Mouse (Mus musculus) heart, embryonic 13.5 days (tissue): ENCODE measurements around the gene Btbd2. TPM values are rescaled to one million over a fixed set of nuclear protein-coding genes. Genes with fewer than 3 reads are reported as not detected.

Experiments
- ATAC-seq: fragments of 200-750 bp; cut with Nextera tagmentation; 2 replicates; pipeline ENCODE4 v1.8.0; 2017; ENCODE audit warnings: moderate TSS enrichment; ENCODE audit not compliant: insufficient number of reproducible peaks, low FRiP score, low TSS enrichment; ENCODE audit errors: extremely low read depth
- H3K27ac ChIP-seq: fragments of 300-500 bp; sonication (generic); replicated peaks from 2 replicates; pipeline ENCODE4 v1.5.1; 2015; ENCODE audit warnings: moderate library complexity, mild to moderate bottlenecking, inconsistent platforms
- H3K27me3 ChIP-seq: fragments of 300-500 bp; sonication (generic); replicated peaks from 2 replicates; pipeline ENCODE4 v1.6.1; 2015; ENCODE audit warnings: mild to moderate bottlenecking, inconsistent platforms
- H3K36me3 ChIP-seq: fragments of 300-500 bp; sonication (generic); 2 replicates; pipeline ENCODE4 v1.6.1; 2015; ENCODE audit warnings: mild to moderate bottlenecking, inconsistent platforms
- H3K4me1 ChIP-seq: fragments of 300-500 bp; sonication (generic); 2 replicates; pipeline ENCODE4 v1.6.1; 2015; ENCODE audit warnings: inconsistent platforms
- H3K4me2 ChIP-seq: fragments of 300-500 bp; sonication (generic); 2 replicates; pipeline ENCODE4 v1.6.1; 2015; ENCODE audit warnings: inconsistent platforms, mild to moderate bottlenecking, moderate library complexity
- H3K4me3 ChIP-seq: fragments of 300-500 bp; sonication (generic); 2 replicates; pipeline ENCODE4 v1.5.1; 2015; ENCODE audit warnings: moderate library complexity, mild to moderate bottlenecking, inconsistent platforms
- H3K9ac ChIP-seq: fragments of 300-500 bp; sonication (generic); 2 replicates; pipeline ENCODE4 v1.6.1; 2015; ENCODE audit warnings: inconsistent platforms, mild to moderate bottlenecking, moderate library complexity
- H3K9me3 ChIP-seq: fragments of 300-500 bp; sonication (generic); 2 replicates; pipeline ENCODE4 v1.6.1; 2016; ENCODE audit warnings: inconsistent platforms
- WGBS: fragments of 180-500 bp; shearing (Covaris S2); methylation state at CpG from one replicate; pipeline ENCODE4 v1.1.7; 2015; ENCODE audit warnings: mixed read lengths; 5-methylcytosine and 5-hydroxymethylcytosine counted together
- polyA plus RNA-seq: library from polyadenylated mRNA; unstranded; fragments of >200 nt; fragmentation: Nextera tagmentation; extraction: Ambion mirVana; gene quantifications from 2 replicates; pipeline ENCODE4 v1.2.1, GENCODE M21; 2015

Gene Btbd2
- polyA plus RNA-seq, 1 experiment from 2014 or later: 50.9 TPM

DNA sequence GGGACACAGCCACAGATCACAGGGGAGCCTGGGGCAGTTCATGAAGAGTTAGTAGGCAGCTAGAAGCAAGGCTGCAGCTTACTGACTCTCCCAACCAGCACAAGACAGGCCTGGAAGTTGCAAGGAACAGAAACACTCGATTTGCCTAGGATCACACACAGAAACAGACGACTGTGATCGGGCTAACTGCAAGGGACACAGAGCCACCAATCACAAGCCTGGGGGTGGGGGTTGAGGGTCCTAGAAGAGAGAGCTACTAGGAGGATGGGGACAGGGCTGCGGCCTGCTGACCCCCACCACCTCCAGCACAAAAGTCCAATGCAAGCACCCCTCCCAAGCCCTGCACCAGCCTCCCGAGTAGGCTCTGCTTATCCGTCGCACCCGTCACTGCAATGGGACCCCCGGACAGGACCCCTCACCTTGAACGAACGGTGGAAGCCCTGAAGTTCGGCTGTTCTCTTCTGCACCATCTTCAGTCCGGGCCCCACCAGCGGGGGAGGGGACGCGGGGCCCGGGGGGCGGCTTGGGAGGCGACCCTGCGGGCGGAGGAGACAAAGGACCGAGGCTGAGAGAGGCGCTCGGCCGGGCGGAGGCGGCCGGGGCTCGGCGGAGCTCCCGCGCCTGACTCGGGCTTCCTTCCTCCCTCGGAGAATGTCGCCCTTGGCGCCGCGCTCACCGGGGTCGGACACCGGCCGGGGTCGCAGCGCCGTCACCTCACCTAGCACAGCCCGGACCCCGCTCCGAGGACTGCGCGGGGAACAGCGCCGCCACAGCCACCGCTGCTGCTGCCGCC is 18.7 kb upstream of the Btbd2 start:
- H3K4me1 ChIP-seq: peaks cover 81% of the 10 kb centered on the region
- 0% methylated on average over 36 of the region's 54 CpGs for WGBS
- peak overlapping the region; percentile 100 for H3K9ac ChIP-seq
- H3K4me2 ChIP-seq: peak overlapping the region; percentile 97
- H3K27ac ChIP-seq: peak overlapping the region; percentile 100
- H3K9me3 ChIP-seq: no peaks in the 10 kb centered on the region
- ATAC-seq: no peak; the same call in 1 of the 2 replicates
- peaks cover 33% of the 10 kb centered on the region for H3K36me3 ChIP-seq
- H3K4me3 ChIP-seq: peak overlapping the region; percentile 100
- H3K27me3 ChIP-seq: no peaks in the 10 kb centered on the region

DNA sequence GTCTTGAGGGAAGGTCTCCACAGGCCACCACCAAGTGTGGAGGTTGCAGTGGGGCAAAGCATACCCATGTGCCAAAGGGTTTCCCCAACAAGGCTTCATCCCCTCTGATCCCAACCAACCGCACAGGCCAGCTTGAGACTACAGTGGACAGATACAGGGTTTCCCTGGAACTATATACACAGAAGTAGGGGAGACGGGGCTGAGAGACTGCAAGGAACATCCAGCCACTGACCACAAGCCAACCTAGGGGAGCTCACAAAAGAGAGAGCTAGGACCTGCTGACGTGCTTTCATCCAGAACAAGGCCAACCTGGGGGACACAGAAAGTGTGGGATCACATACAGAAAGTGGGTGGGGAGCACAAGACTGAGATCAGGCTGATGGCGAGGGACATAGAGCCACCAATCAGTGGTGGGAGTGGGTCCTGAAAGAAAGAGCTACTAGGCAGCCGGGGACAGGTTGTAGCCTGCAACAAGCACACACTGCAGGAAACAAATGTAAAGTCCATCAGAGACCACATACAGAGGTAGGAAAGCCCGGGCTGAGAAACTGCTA is 18.1 kb upstream of the Btbd2 start:
- peak overlapping the region; percentile 100 for H3K27ac ChIP-seq
- 19% methylated on average over 6 of the region's 6 CpGs for WGBS
- H3K4me1 ChIP-seq: peaks cover 80% of the 10 kb centered on the region
- H3K9me3 ChIP-seq: no peaks in the 10 kb centered on the region
- peak overlapping the region; percentile 100 for H3K9ac ChIP-seq
- peak overlapping the region; percentile 97 for H3K4me2 ChIP-seq
- H3K4me3 ChIP-seq: peak overlapping the region; percentile 100
- no peaks in the 10 kb centered on the region for H3K27me3 ChIP-seq
- no peak for ATAC-seq
- peaks cover 39% of the 10 kb centered on the region for H3K36me3 ChIP-seq

DNA sequence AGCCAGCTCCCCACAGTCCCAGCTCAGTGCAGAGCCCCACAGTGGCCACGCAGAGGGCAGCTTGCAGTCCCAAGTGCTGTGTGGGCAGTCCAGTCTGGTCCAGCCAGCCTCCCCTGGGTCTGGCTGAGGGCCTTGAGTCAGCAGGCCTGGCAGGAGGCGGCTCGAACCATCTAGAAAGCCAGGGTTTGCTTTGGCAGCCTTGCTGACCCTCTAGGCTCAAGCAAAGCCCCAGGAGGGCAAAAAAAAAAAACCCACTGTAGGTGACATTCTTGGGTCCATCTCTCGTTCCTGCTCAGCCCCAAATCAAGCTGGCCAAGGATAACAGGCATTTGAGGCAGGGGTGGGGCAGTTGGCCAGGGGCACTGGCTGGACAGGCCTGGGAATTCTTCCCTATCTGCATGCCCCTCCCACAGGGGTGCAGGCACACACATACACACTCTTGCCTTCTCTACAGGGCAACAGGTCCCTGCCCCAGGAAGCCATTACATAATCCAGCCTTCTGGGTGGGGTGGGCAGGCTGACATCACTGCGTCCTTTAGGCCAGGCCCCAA is 17.4 kb upstream of the Btbd2 start:
- peaks cover 73% of the 10 kb centered on the region for H3K4me1 ChIP-seq
- peak overlapping the region; percentile 100 for H3K9ac ChIP-seq
- 47% methylated on average over 5 of the region's 5 CpGs for WGBS
- H3K4me3 ChIP-seq: peak overlapping the region; percentile 100
- ATAC-seq: no peak
- peak overlapping the region; percentile 97 for H3K4me2 ChIP-seq
- H3K27me3 ChIP-seq: no peaks in the 10 kb centered on the region
- H3K9me3 ChIP-seq: no peaks in the 10 kb centered on the region
- peak overlapping the region; percentile 100 for H3K27ac ChIP-seq
- peaks cover 46% of the 10 kb centered on the region for H3K36me3 ChIP-seq

DNA sequence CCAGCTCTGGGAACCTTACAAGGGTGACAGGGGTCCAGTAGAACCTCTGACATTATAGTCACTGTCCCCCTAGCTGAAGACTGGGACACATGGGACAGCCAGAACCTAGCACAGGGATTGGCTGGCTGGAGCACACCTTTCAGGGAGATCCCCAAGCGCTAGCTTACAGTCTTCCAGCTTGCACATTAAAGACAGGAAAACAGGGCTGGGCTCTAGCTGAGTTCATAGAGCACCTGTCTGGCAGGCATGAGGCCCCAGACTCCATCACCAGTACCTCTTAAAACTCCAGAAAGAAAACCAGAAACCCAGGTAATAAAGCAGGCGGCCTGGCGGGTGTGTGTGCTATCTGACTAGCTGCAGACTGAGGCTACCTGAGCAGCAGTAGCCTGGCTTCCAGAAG is 16.8 kb upstream of the Btbd2 start:
- Histone ChIP-seq H3K36me3 (peaks cover 52% of the 10 kb centered on the region), H3K27ac (no peak overlapping the region), H3K9ac (peak overlapping the region; percentile 100), H3K4me1 (peaks cover 68% of the 10 kb centered on the region), H3K4me3 (peak overlapping the region; percentile 100), H3K27me3 (no peaks in the 10 kb centered on the region), H3K4me2 (peak overlapping the region; percentile 97), H3K9me3 (no peaks in the 10 kb centered on the region)
- 90% methylated on average over 3 of the region's 3 CpGs for WGBS
- no peak for ATAC-seq

DNA sequence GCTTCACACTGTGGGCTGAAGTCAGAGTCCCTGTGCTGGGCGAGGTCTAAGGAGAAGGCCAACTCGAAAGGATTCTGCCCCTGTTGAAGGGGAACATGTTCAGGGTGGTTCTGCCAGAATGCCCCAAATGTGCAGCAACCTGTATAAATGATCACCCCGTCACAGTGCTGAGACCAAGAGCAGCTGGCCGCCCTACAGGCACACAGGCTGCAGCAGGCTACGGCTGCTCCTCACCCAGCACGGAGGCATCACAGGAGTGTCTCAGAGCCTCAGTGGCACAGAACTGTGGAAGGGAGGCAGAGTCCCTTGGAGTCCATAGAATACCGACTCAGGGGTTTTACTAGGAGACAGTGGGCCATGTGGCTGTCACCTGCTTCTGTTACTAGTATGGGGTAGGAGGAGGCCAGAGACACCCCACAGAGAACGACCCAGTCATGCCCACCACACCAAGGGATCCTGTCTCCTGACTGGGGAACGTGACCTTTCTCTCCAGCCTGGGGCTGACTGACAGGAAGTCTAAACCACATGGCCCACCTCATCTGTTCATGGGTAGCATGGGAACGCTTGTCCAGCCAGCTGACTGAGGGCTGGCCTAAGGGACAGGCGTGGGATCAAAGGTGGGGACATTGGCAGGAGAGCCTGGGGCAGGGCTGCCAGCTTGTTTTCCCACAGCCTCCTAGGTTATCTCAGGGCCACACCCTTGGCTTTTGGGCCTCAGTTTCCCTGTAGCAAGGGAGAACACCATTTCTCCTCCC is 15.2 kb upstream of the Btbd2 start:
- no peaks in the 10 kb centered on the region for H3K9me3 ChIP-seq
- H3K4me2 ChIP-seq: peak overlapping the region; percentile 97; the same call in 1 of the 2 replicates
- no peak for ATAC-seq
- H3K9ac ChIP-seq: peak overlapping the region; percentile 100; the same call in 1 of the 2 replicates
- H3K36me3 ChIP-seq: peaks cover 67% of the 10 kb centered on the region
- 85% methylated on average over 11 of the region's 11 CpGs for WGBS
- H3K27me3 ChIP-seq: no peaks in the 10 kb centered on the region
- no peak overlapping the region for H3K27ac ChIP-seq
- H3K4me1 ChIP-seq: peaks cover 52% of the 10 kb centered on the region
- H3K4me3 ChIP-seq: no peak overlapping the region; the same call in 1 of the 2 replicates

DNA sequence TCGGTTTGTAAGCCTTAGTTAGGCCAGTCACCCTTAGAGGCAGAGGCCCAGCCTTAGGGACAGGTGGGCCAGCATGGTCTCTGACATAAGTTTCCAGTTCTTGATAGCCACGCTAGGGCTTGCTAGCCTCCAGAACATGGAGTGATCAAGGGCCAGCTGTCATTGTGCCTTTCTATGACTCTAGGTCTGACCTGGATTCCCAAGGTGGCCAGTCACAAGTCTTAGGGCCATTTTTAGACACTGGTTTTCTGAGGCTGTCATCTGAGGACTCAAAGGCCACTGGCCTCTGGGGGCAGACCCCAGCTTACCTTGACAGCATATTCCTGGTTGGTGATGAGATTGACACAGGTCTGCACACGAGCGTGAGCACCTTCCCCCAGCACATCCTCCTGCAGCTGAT is 14.4 kb upstream of the Btbd2 start:
- no peak for ATAC-seq
- WGBS: 87% methylated on average over 4 of the region's 4 CpGs
- H3K4me3 ChIP-seq: no peak overlapping the region
- H3K9ac ChIP-seq: no peak overlapping the region
- no peak overlapping the region for H3K4me2 ChIP-seq
- H3K9me3 ChIP-seq: no peaks in the 10 kb centered on the region
- no peak overlapping the region for H3K27ac ChIP-seq
- peaks cover 54% of the 10 kb centered on the region for H3K4me1 ChIP-seq
- H3K36me3 ChIP-seq: peaks cover 76% of the 10 kb centered on the region
- no peaks in the 10 kb centered on the region for H3K27me3 ChIP-seq

DNA sequence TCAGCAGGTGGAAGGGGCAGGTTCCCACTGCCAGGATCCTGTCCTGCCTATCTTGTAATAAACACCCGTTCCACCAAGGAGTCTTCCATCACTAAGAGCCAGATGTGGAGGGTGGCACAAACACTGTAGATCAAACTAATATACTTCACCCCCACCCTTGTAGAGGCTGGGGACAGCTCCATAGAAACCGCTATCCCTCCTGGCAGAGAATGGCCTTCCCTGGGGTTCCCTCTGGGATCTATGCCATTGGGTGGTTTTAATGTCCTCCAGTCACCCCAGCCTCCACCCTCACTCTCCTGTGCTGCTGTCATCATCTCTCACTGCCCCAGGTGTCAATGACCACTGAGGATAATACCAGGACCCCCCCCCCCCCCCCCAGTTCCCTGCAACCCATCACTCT is 13.7 kb upstream of the Btbd2 start:
- H3K4me2 ChIP-seq: no peak overlapping the region
- WGBS: 89% methylated on average over 2 of the region's 2 CpGs
- H3K9me3 ChIP-seq: no peaks in the 10 kb centered on the region
- H3K36me3 ChIP-seq: peaks cover 83% of the 10 kb centered on the region
- H3K4me1 ChIP-seq: peaks cover 61% of the 10 kb centered on the region
- no peak overlapping the region for H3K4me3 ChIP-seq
- no peak for ATAC-seq
- H3K27ac ChIP-seq: no peak overlapping the region
- no peak overlapping the region for H3K9ac ChIP-seq
- no peaks in the 10 kb centered on the region for H3K27me3 ChIP-seq

DNA sequence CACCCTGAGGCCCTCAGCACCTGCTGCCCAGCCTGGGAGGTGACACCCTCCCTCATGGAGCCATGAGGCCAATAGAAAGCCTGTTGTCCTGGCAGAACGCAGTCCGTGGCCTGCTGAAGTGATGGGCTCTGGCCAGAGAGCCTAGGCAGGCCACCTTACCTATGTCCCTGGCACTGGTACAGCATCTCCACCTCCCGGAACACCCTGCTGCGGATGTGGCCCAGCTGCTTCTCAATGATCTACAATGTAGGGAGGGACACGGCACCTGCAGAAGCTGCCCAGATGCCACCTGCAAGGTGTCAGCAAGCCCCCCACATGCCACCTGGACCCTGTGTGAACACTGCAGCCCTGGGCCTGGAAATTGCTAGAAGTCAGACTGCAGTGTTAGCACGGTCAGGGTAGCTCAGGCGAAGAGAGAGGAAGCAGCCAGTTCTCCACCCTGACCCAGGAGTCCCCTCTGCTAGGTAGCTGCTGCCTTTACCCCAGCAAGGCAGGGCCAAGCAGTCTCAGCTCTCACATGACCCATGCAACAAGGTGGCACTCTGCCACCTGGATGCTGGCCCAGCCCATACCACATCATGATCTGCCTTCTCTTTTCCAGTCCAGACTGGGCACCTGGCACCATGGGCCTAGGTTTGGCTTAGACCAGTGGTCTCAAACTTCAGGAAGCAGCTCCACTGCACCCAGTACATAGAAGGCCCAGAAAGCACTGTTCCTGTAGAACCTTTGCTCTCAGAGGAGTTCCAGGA is 13.0 kb upstream of the Btbd2 start:
- Histone ChIP-seq H3K9me3 (no peaks in the 10 kb centered on the region), H3K4me3 (no peak overlapping the region), H3K9ac (no peak overlapping the region), H3K4me1 (peaks cover 63% of the 10 kb centered on the region), H3K27me3 (no peaks in the 10 kb centered on the region), H3K36me3 (peaks cover 85% of the 10 kb centered on the region), H3K4me2 (no peak overlapping the region), H3K27ac (no peak overlapping the region)
- 94% methylated on average over 7 of the region's 7 CpGs for WGBS
- ATAC-seq: no peak

DNA sequence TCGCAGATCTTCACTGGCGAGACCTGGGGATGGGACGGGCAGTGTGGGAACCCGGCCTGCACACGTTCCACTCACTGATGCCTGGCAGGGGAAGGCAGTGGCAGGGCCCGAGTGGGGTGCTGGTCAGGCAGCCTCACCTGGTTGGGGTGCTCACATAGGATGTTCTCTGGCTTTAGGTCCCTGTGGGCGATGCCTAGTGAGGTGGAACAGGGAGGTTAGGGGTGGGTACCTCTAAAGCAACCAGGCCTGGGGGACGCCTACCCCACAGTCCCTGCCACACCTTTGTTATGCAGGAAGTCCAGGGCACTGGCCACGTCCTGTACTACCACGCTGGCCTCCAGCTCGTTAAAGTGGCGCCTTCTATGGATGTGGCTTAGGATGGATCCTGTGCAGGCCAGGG is 12.1 kb upstream of the Btbd2 start:
- H3K27me3 ChIP-seq: no peaks in the 10 kb centered on the region
- H3K4me2 ChIP-seq: no peak overlapping the region
- H3K9ac ChIP-seq: no peak overlapping the region
- peaks cover 85% of the 10 kb centered on the region for H3K36me3 ChIP-seq
- ATAC-seq: no peak
- H3K4me3 ChIP-seq: no peak overlapping the region
- no peak overlapping the region for H3K27ac ChIP-seq
- no peaks in the 10 kb centered on the region for H3K9me3 ChIP-seq
- peaks cover 63% of the 10 kb centered on the region for H3K4me1 ChIP-seq
- WGBS: 88% methylated on average over 12 of the region's 12 CpGs

DNA sequence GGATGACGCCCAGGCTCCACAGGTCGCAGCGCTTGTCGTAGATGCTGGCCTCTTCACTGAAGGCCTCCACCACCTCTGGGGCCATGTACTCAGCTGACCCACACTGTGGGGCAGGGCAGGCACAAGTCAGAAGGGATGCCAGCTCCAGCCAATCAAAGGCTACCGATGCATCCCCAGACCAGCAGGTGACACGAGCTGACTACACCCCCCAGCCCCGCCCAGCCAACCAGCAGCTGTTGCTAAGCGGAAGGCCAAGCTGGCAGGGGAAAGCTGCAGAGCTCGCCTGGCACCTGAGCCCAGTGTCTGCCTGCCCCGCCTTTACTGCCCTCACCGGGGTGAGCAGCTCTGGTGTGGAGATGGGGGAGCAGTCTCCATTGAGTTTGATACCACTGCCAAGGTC is 11.7 kb upstream of the Btbd2 start:
- 88% methylated on average over 11 of the region's 11 CpGs for WGBS
- Histone ChIP-seq H3K4me1 (peaks cover 63% of the 10 kb centered on the region), H3K4me2 (no peak overlapping the region), H3K27ac (no peak overlapping the region), H3K9me3 (no peaks in the 10 kb centered on the region), H3K4me3 (no peak overlapping the region), H3K36me3 (peaks cover 83% of the 10 kb centered on the region), H3K27me3 (no peaks in the 10 kb centered on the region), H3K9ac (no peak overlapping the region)
- no peak for ATAC-seq
